Mouse (Mus musculus) left cerebral cortex, postnatal 14 days (tissue): ENCODE measurements around the gene Dhx58. TPM values are rescaled to one million over a fixed set of nuclear protein-coding genes. Genes with fewer than 3 reads are reported as not detected.

Source experiments
- DNase-seq, 2 experiments: peaks; one replicate each; pipeline ENCODE4 v3.0.0; 2021 to 2022; ENCODE audit warnings: low spot score in 2 of 2, mixed read lengths in 1 of 2
- intact Hi-C: fragments of 180-260 bp; cut with DNase I; formaldehyde crosslinking; loops from one replicate; pipeline ENCODE4 v1.15.1; 2025
- long read RNA-seq, 2 experiments: library from polyadenylated mRNA; stranded (forward); transcript quantifications; one replicate each; pipeline ENCODE4 v2.0.0; 2021
- total RNA-seq, 2 experiments: library from RNA; stranded (reverse); gene quantifications; 2 replicates each; pipeline ENCODE4 v1.2.3; 2021

The Dhx58 gene
- 1 to 10 TPM; 1.9 to 2.0 TPM for total RNA-seq
- long read RNA-seq, experiment 1, result 0 reads
- long read RNA-seq, experiment 2, partial matches to known transcripts, result 1 of 1 reads
- long read RNA-seq, experiment 2, other reads (novel, unspliced or antisense), result 0 of 1 reads

DNA sequence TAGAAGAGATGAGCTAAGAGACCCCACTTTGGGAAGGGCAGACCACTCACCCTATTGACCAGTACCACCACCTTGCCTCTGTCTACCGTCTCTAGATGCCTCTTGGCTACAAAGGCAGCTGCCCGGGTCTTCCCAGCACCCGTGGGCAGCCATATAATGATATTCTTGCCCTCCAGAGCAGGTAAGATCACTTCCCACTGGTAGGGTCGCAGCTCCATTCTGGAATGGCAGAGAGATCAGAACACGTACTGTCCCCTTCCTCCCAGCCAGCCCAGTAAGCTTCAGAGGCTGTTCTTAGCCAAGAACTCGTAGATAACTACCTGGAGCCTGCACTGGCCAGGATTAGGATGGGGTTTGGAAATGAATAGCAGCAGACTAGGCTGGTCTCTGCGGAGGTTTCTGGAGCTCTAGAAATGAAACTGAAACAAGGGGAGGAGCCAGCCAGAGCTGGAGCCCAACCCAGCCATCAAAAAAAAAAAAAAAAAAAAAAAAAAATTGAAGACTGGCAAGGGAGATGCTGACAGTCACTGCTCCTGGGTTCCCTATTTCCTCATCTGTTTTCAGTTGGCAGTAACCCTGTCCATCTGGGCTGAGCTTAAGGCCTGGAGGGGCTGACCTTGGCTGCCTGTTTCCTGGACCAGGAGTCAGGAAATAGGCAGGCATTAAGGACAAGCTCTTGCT, at the start of gene Dhx58:
TSS of gene Dhx58 (minus strand) at position 421 of the 681 bp plus-strand sequence.
- intact Hi-C loops, result loop anchor here (2.0 kb wide), 2 partner anchors 75 to 133 kb away; no protein-coding TSS in a partner anchor
- no peak for DNase-seq

DNA sequence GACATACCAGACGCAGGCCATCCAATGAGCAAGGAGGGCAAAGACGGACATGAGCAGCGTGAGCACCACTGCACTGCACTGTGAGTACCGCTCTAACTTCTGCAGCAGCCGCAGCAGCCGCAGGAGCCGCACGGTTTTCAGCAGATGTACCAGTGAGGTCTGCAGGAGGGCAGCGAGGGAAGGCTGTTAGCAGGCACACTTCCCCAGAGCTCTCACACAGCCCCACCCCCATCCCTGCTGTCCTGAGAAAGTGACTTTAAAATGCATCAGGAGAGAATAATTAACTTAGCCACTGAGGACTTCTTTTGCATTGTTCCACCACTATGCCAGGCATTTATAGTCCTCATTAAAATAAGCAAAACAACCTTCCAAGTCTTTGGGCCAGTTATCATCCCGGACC, 48.2 kb upstream of the Dhx58 start:
- DNase-seq, result peak in 1 of 2 experiments; percentile 33
- intact Hi-C loops, result no loop called here

DNA sequence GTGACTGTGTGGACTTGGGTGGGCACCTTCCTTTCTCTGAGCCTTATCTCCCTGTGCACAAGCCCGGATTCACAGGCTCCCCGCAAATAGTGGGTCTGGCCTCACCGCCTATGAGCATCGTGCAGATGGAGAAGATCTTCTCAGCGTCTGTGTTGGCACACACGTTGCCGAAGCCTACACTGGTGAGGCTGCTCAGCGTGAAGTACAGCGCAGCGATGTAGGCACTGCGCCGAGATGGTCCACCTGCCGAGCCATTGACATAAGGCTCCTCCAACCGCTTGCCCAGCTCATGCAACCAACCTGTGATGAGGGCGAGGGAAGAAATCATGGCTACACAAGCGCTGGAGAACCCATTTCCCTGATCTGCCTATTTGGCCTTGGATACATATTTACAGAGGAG, 46.1 kb upstream of the Dhx58 start:
- intact Hi-C loops, result no loop called here
- DNase-seq, result no peak

- peak; percentile 37 to 75 for DNase-seq
- intact Hi-C loops, result no loop called here
Measured at GRCm38 (mm10) chr11:100749469-100749868, 45.4 kb upstream of the Dhx58 start.

DNA sequence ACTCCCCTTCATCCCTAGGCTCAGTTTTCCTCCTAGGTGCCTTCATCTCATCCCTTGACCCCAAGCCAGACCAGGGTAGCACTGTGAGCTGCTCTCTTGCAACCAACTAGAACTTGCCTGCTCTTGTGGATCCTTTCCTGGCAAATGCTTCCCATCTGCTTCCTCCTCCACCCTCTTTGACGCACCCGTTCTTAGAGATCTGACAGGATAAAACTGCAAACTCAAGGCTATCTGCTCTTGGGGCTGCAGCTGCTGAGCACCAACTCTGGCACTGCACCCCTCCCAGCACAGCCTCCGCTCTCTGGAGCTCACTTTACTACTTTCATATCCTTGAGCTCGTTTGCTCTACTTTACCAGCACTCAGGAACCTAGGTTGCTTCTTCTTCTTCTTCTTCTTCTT, 44.5 kb upstream of the Dhx58 start:
- DNase-seq, result no peak
- intact Hi-C loops, result no loop called here

DNA sequence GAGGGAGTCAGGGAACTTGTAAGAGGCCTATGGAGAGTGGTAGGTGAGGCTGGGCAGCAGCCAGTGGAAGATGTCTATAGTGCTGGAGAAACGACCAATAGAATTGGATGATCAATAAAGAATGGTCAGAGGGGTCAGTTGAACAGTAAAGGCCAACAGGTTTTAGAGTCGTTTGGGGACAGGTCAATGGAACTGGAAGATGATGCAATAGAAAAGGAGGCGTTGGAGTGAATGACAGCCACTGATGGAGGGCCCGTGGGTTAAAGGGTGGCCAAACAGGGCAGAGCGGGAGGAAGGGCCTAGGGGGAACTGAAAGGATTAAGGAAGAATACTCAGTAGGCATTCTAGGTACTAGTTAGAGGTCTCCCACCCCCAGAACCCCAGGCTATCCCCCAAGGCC, 43.0 kb upstream of the Dhx58 start:
- no peak for DNase-seq
- intact Hi-C loops, result no loop called here

GRCm38 (mm10) chr11:100746546-100746945, 42.5 kb upstream of the Dhx58 start:
- intact Hi-C loops, result no loop called here

GRCm38 (mm10) chr11:100745085-100745484, 41.0 kb upstream of the Dhx58 start:
- intact Hi-C loops, result no loop called here
- DNase-seq, result peak; percentile 56 to 65

More at GRCm38 (mm10) chr11:100746546-100746945, 42.5 kb upstream of the Dhx58 start:
- DNase-seq, result no peak

GRCm38 (mm10) chr11:100741348-100741747, 37.3 kb upstream of the Dhx58 start:
- intact Hi-C loops, result no loop called here
- DNase-seq, result no peak

GRCm38 (mm10) chr11:100738749-100739148, 34.7 kb upstream of the Dhx58 start:
- intact Hi-C loops, result no loop called here

DNA sequence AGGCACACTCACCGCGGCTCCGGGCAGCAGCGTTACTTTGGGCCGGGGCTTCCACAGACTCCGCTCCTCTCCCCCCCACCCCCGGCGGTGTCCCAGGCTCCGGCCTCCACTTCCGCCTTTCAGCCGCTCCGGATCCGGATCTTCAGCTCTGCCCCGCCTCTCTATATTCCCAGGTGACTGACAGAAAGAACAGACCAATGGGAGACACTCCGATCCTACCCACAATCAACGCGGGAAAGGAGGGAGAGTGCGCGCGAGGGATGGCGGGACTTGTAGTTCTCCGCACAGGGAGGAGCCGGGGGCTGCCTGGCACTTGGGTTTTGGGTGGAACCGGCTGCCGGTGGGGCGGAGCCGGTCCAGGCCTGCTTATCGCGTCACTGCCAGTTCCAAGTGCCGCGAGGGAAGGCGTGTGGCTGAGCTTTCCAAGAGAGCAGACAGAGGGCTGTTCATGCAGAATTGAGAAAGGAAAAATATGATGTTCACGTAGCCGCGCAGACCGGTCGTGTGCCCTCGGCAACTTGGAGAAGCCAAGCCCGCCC, 34.1 kb upstream of the Dhx58 start, which contains the start of gene Rab5c:
TSS of gene Rab5c (minus strand) at position 150 of the 539 bp plus-strand sequence.
- DNase-seq, result peak; percentile 98 to 99
- intact Hi-C loops, result no loop called here

More at GRCm38 (mm10) chr11:100738749-100739148, 34.7 kb upstream of the Dhx58 start:
- DNase-seq, result no peak

GRCm38 (mm10) chr11:100737105-100737733, 33.1 kb upstream of the Dhx58 start:
- intact Hi-C loops, result no loop called here
- DNase-seq, result no peak

DNA sequence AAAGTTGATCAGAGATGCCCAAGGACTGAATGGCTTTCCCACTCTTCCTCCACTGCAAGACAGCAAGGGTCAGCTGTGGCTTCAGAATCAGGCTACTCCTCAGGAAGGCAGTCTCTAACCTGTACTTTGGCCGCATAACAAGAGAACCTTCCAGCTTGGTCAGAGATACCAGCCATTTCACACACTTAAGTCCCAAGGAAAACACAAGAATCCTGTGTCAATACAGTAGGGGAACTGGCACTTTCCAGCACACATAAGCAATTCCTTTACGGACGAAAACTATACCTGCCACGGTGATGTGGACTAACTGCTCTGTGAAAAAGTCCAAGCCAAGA, 32.6 kb upstream of the Dhx58 start:
- DNase-seq, result no peak
- intact Hi-C loops, result no loop called here

GRCm38 (mm10) chr11:100735954-100736745, 32.1 kb upstream of the Dhx58 start:
- DNase-seq, result no peak
- intact Hi-C loops, result no loop called here

GRCm38 (mm10) chr11:100735134-100735865, 31.2 kb upstream of the Dhx58 start:
- intact Hi-C loops, result no loop called here
- DNase-seq, result no peak

GRCm38 (mm10) chr11:100730477-100731205, 26.6 kb upstream of the Dhx58 start:
- DNase-seq, result no peak
- intact Hi-C loops, result no loop called here

GRCm38 (mm10) chr11:100729976-100730375, 25.9 kb upstream of the Dhx58 start:
- no peak for DNase-seq
- intact Hi-C loops, result no loop called here

- no peak for DNase-seq
- intact Hi-C loops, result no loop called here
Measured at GRCm38 (mm10) chr11:100728601-100729000, 24.5 kb upstream of the Dhx58 start.

GRCm38 (mm10) chr11:100727201-100727600, 23.1 kb upstream of the Dhx58 start:
- DNase-seq, result no peak
- intact Hi-C loops, result no loop called here
